Mouse (Mus musculus) liver, adult 2 months (tissue): ENCODE data around the gene 1700022I11Rik.

Experiments used
- CTCF ChIP-seq: fragments of 200-500 bp; IDR thresholded peaks from 2 replicates; pipeline ENCODE4 v1.5.1; 2011; ENCODE audit warnings: low read depth, low read length, control low read depth
- POLR2A ChIP-seq: fragments of 200-500 bp; IDR thresholded peaks from 2 replicates; pipeline ENCODE4 v1.6.1; 2011; ENCODE audit warnings: low read length, control low read depth; ENCODE audit not compliant: insufficient read depth; ENCODE audit errors: extremely low read depth

- peak; percentile 95 for TF ChIP-seq CTCF
- TF ChIP-seq POLR2A: no peak
These were observed 15.1 kb upstream of the 1700022I11Rik start for GRCm38 (mm10) chr4:42954297-42954696.
